Mouse (Mus musculus) MEL (cell line): Measurements from ENCODE around the gene Med13l. TPM values are rescaled to one million over a fixed set of nuclear protein-coding genes. Genes with fewer than 3 reads are reported as not detected.

Experiments
- DNase-seq: peaks from one replicate; pipeline ENCODE4 v3.0.0; 2011; ENCODE audit warnings: low read depth, low spot score
- H3K27ac ChIP-seq: 2 replicates; pipeline ENCODE4 v1.5.1; 2012; ENCODE audit warnings: low read depth, mild to moderate bottlenecking, control low read depth, low read length, moderate library complexity; ENCODE audit not compliant: control insufficient read depth
- H3K27me3 ChIP-seq, 2 experiments: fragments of 150-350 bp in 1 of 2; sonication (generic) in 1 of 2; 2 replicates each; pipeline ENCODE4 v1.6.1; 2012; ENCODE audit warnings: low read length in 2 of 2, mild to moderate bottlenecking in 2 of 2, improper control_type of control experiment in 1 of 2, moderate library complexity in 1 of 2; ENCODE audit not compliant: insufficient read depth in 2 of 2, control insufficient read depth in 1 of 2
- H3K36me3 ChIP-seq, 2 experiments: 2 replicates each; pipeline ENCODE4 v1.6.1; 2012 to 2014; ENCODE audit warnings: low read length in 2 of 2, improper control_type of control experiment in 1 of 2, inconsistent platforms in 1 of 2, mild to moderate bottlenecking in 1 of 2; ENCODE audit not compliant: insufficient read depth in 2 of 2, control insufficient read depth in 1 of 2
- H3K4me1 ChIP-seq, 2 experiments: fragments of 150-350 bp in 1 of 2; sonication (generic) in 1 of 2; 2 replicates each; pipeline ENCODE4 v1.6.1; 2012; ENCODE audit warnings: low read length in 2 of 2, improper control_type of control experiment in 1 of 2, mild to moderate bottlenecking in 1 of 2; ENCODE audit not compliant: insufficient read depth in 2 of 2, control insufficient read depth in 1 of 2
- H3K4me3 ChIP-seq, 2 experiments: fragments of 150-350 bp in 1 of 2; sonication (generic) in 1 of 2; 2 replicates each; pipeline ENCODE4 v1.5.1; 2012; ENCODE audit warnings: low read depth in 2 of 2, low read length in 2 of 2, mild to moderate bottlenecking in 2 of 2, moderate library complexity in 2 of 2, control low read depth in 1 of 2, improper control_type of control experiment in 1 of 2; ENCODE audit not compliant: control insufficient read depth in 1 of 2, insufficient read depth in 1 of 2
- H3K79me2 ChIP-seq: 2 replicates; pipeline ENCODE4 v1.6.1; 2012; ENCODE audit warnings: mild to moderate bottlenecking, low read length, moderate library complexity; ENCODE audit not compliant: control insufficient read depth, poor library complexity, insufficient read depth
- H3K9ac ChIP-seq: 2 replicates; pipeline ENCODE4 v1.6.1; 2012; ENCODE audit warnings: low read depth, mild to moderate bottlenecking, control low read depth, low read length, moderate library complexity; ENCODE audit not compliant: control insufficient read depth, poor library complexity, severe bottlenecking
- H3K9me3 ChIP-seq: fragments of 150-350 bp; sonication (generic); replicated peaks from 2 replicates; pipeline ENCODE4 v1.6.1; 2012; ENCODE audit warnings: mild to moderate bottlenecking, low read length, improper control_type of control experiment, moderate library complexity; ENCODE audit not compliant: insufficient read depth
- BHLHE40 ChIP-seq: IDR thresholded peaks from 2 replicates; pipeline ENCODE4 v1.6.1; 2012; ENCODE audit warnings: low read depth, mild to moderate bottlenecking, inconsistent platforms, low read length, improper control_type of control experiment, borderline replicate concordance
- CTCF ChIP-seq, 3 experiments: IDR thresholded peaks in 2 of 3; conservative IDR thresholded peaks in 1 of 3; 2 replicates each; pipeline ENCODE4 v1.5.1; 2011 to 2012; ENCODE audit warnings: low read length in 3 of 3, low read depth in 2 of 3, mild to moderate bottlenecking in 2 of 3, improper control_type of control experiment in 1 of 3, inconsistent platforms in 1 of 3, mixed read lengths in 1 of 3, moderate library complexity in 1 of 3; ENCODE audit not compliant: control insufficient read depth in 1 of 3, insufficient read depth in 1 of 3, poor library complexity in 1 of 3, severe bottlenecking in 1 of 3
- EP300 ChIP-seq, 2 experiments: IDR thresholded peaks; 2 replicates each; pipeline ENCODE4 v1.6.1; 2011; ENCODE audit warnings: improper control_type of control experiment in 2 of 2, low read length in 2 of 2, low read depth in 1 of 2, mild to moderate bottlenecking in 1 of 2
- HCFC1 ChIP-seq: IDR thresholded peaks from 2 replicates; pipeline ENCODE4 v1.6.1; 2012; ENCODE audit warnings: low read depth, mild to moderate bottlenecking, inconsistent platforms, low read length, improper control_type of control experiment, moderate library complexity
- MAZ ChIP-seq: IDR thresholded peaks from 2 replicates; pipeline ENCODE4 v1.6.1; 2012; ENCODE audit warnings: low read depth, mild to moderate bottlenecking, inconsistent platforms, low read length, improper control_type of control experiment
- MEF2A ChIP-seq: IDR thresholded peaks from 2 replicates; pipeline ENCODE4 v1.6.1; 2014; ENCODE audit warnings: low read depth, mild to moderate bottlenecking, inconsistent platforms, low read length, improper control_type of control experiment; ENCODE audit not compliant: poor library complexity, insufficient replicate concordance, severe bottlenecking; ENCODE audit errors: extremely low read depth
- POLR2AphosphoS5 ChIP-seq: IDR thresholded peaks from 2 replicates; pipeline ENCODE4 v1.6.1; 2012; ENCODE audit warnings: low read depth, borderline replicate concordance, mild to moderate bottlenecking, inconsistent platforms, low read length, moderate library complexity, mixed read lengths
- RCOR1 ChIP-seq: IDR thresholded peaks from 2 replicates; pipeline ENCODE4 v1.6.1; 2012; ENCODE audit warnings: low read depth, mild to moderate bottlenecking, inconsistent platforms, low read length, improper control_type of control experiment
- SIN3A ChIP-seq: IDR thresholded peaks from 2 replicates; pipeline ENCODE4 v1.6.1; 2012; ENCODE audit warnings: low read length, improper control_type of control experiment, inconsistent platforms
- TBP ChIP-seq: IDR thresholded peaks from 2 replicates; pipeline ENCODE4 v1.8.0; 2011; ENCODE audit warnings: low read depth, low read length, improper control_type of control experiment
- TCF12 ChIP-seq: IDR thresholded peaks from 2 replicates; pipeline ENCODE4 v1.6.1; 2014; ENCODE audit warnings: low read depth, mild to moderate bottlenecking, inconsistent platforms, low read length, improper control_type of control experiment, moderate library complexity
- polyA plus RNA-seq, 2 experiments: library from polyadenylated mRNA; stranded (reverse) in 1 of 2; unstranded in 1 of 2; fragments of >175 nt in 1 of 2; fragments of >200 nt in 1 of 2; gene quantifications; 2 replicates each; pipeline versions ENCODE4 v1.2.1 to v1.2.4; 2012; ENCODE audit warnings: low replicate concordance in 2 of 2, low read depth in 1 of 2; ENCODE audit not compliant: insufficient read length in 2 of 2, insufficient read depth in 1 of 2, missing spikeins in 1 of 2
- total RNA-seq: library from RNA; depleted of rRNA; stranded (reverse); fragments of 300-350 nt; gene quantifications from 2 replicates; pipeline ENCODE4 v1.2.3, GENCODE M21; 2012

The Med13l gene
- total and polyA plus RNA-seq, 3 experiments, result 13.4 to 16.1 TPM; not detected in 1

GRCm38 (mm10) chr5:118569017-118569416, 8.5 kb downstream of the Med13l start:
- peaks cover 13 to 19% of the 10 kb centered on the region in 2 experiments for H3K4me1 ChIP-seq
- TF ChIP-seq TBP (no peak), SIN3A (no peak), BHLHE40 (no peak)
- peaks cover 79% of the 10 kb centered on the region for H3K79me2 ChIP-seq
- H3K9ac ChIP-seq, result no peak overlapping the region
- DNase-seq, result no peak
- no peaks in the 10 kb centered on the region for H3K27me3 ChIP-seq
- no peak overlapping the region for H3K4me3 ChIP-seq
- peaks cover 0 to 27% of the 10 kb centered on the region in 2 experiments; a peak in 2 of 4 replicates for H3K36me3 ChIP-seq
- no peak overlapping the region for H3K27ac ChIP-seq
- no peaks in the 10 kb centered on the region for H3K9me3 ChIP-seq

- Histone ChIP-seq H3K9ac (no peak overlapping the region), H3K27ac (no peak overlapping the region), H3K27me3 (no peaks in the 10 kb centered on the region), H3K79me2 (peaks cover 80% of the 10 kb centered on the region), H3K4me1 (peaks cover 13 to 16% of the 10 kb centered on the region in 2 experiments), H3K36me3 (peaks cover 0 to 19% of the 10 kb centered on the region in 2 experiments; a peak in 2 of 4 replicates), H3K9me3 (no peaks in the 10 kb centered on the region), H3K4me3 (no peak overlapping the region)
- no peak for DNase-seq
- TF ChIP-seq POLR2AphosphoS5 (no peak), CTCF (IDR thresholded peaks at IDR 0.05 in 2 of 3, conservative IDR thresholded peaks at IDR 0.05 in 1 of 3; ENCODE audit: control insufficient read depth in 1 of 3, insufficient read depth in 1 of 3, low read depth in 2 of 3, low read length in 3 of 3, poor library complexity in 1 of 3, severe bottlenecking in 1 of 3) (no peak), HCFC1 (no peak), MEF2A (no peak)
These were observed 9.4 kb downstream of the Med13l start for GRCm38 (mm10) chr5:118569606-118570580.

GRCm38 (mm10) chr5:118571504-118571903, 11.0 kb downstream of the Med13l start:
- Histone ChIP-seq H3K4me3 (no peak overlapping the region), H3K9ac (no peak overlapping the region), H3K4me1 (peaks cover 2 to 10% of the 10 kb centered on the region in 2 experiments), H3K9me3 (no peaks in the 10 kb centered on the region), H3K27me3 (no peaks in the 10 kb centered on the region), H3K79me2 (peaks cover 74% of the 10 kb centered on the region), H3K27ac (no peak overlapping the region), H3K36me3 (peaks cover 0 to 7% of the 10 kb centered on the region in 2 experiments; a peak in 2 of 4 replicates)
- no peak for TF ChIP-seq BHLHE40
- TF ChIP-seq RCOR1, result no peak
- TF ChIP-seq TCF12, result no peak
- TF ChIP-seq MAZ, result no peak
- TF ChIP-seq EP300 (IDR thresholded peaks at IDR 0.05; ENCODE audit: low read depth in 1 of 2, low read length in 2 of 2), result no peak
- no peak for DNase-seq
